Mouse (Mus musculus): ENCODE measurements around the gene U90926. TPM values are rescaled to one million over a fixed set of nuclear protein-coding genes. Genes with fewer than 3 reads are reported as not detected.
A peak's percentile ranks its signal among the peaks of the same experiment; 100 is the strongest.

U90926 gene
- total RNA-seq (2022) = not detected

DNA sequence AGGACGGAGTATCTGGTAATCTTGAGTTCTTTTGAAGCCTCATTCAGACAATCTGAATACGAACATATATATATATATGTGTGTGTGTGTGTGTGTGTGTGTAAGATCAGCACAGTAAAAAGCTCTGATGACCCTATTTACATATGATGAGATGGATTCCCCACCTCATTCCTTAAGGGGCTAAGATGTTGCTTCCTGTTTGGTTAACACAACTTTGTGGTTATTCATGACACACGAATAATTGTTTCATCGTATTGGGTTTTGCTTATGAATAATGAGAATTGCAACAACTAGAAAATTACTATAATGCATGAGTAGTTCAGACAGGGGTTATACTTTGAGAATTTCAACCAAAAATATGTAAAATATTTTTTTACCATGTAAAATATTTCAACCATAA, at the start of gene U90926:
TSS of gene U90926 (minus strand) at position 101 of the 400 bp plus-strand sequence.
- no peak for DNase-seq (ENCODE audit: low spot score in 2 of 2)

DNA sequence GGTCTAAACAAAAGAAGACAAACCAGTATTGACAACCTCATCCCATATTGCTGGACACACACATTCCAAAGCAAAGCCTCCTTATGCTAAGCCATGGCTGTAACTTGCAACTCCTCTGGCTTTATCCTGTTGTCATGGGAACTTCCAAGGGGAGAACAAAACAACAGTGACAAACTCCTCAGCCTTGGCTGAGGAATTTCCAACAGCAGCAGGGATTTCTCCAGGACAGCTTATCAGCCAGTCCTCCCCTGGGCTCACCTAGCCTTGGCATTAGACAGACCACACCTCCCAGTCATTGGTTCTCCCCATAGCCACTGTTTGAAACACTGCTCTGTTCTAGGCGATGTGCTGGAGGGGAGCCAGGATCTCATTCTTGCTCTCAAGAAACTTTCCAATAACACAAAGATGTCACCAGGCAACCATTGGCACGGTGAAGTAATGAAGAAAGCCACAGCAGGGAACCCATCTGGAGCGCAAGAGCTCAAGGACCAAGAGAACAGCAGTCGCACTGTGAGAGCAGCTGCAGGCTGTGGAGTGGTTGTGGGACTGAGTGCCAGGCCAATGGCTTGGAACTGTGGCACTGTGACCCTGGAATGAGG, 48.7 kb upstream of the U90926 start:
- peak; percentile 84 to 91 for DNase-seq (ENCODE audit: low spot score in 2 of 2)

GRCm38 (mm10) chr5:92262646-92263045, 47.4 kb upstream of the U90926 start:
- DNase-seq (ENCODE audit: low spot score in 2 of 2) = no peak

- DNase-seq (ENCODE audit: low spot score in 2 of 2) = no peak
Observed at GRCm38 (mm10) chr5:92256218-92256617, 41.0 kb upstream of the U90926 start, which contains the start of gene Ppef2. Gene Ppef2 (minus strand): TSS chr5:92256278.

GRCm38 (mm10) chr5:92254476-92254875, 39.3 kb upstream of the U90926 start:
- DNase-seq (ENCODE audit: low spot score in 2 of 2) = no peak

DNA sequence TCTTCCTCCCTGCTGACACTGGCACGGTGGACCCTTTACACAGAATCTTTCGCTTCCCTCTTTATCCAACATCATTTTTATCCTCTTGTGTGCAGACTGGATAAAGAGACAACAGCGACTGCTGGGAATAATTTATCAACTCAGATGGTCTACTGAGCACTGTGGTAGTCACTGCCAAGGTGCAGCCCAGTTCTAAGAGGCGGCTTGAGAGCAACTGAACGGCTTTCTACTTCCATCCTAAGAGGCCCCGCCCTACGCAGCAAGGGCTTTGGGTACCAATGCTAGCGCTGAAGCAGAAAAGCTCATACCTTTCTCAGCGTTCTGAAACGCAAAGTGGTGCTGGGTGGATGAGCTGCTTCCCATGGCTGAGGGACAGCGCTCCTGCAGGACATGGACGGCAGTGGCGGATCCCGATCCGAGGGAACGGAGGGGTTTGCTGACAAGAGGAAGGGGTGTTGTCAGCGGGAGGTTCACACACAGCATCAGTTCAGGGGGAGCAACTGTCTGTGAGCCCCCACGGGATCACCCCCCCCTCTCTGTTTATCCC, 37.7 kb upstream of the U90926 start:
- DNase-seq (ENCODE audit: low spot score in 2 of 2) = no peak

DNA sequence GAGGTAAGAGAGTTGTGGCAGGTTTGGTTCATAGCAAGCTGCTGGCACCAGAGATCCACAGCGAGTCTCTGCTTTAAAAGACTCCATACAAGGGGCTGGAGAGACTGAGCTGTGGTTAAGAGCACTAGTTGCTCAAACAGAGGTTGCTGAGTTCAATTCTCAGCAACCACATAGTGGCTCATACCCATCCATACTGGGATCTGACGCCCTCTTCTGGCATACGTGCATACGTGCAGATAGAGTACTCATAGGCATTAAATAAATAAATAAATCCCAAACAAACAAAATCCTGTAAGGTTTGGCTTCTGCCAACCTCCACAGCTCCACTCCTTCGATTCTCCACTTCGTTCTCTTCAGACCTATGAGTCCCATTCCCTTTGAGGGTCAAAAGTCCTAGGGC, 36.8 kb upstream of the U90926 start:
- no peak for DNase-seq (ENCODE audit: low spot score in 2 of 2)

- no peak for DNase-seq (ENCODE audit: low spot score in 2 of 2)
Observed at GRCm38 (mm10) chr5:92248614-92249013, 33.4 kb upstream of the U90926 start.

DNA sequence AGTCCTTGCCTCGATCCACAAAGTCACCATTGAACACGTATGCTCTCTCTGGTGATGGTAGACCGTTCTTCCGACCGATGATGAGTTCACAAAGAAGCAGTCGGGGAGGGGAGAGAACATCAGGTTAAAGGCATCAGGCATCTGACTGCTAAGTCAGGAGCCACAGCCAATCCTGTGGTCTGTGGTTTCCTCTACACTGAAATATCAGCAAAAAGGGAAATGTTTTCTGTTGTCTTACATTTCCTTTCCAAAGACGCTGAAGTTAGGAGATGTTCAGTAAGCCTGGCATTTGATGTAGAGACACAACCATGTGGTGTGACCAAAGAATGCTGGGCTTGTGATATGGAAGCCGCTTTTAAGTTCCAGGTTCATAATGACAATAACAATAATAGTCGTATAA, 30.3 kb upstream of the U90926 start:
- DNase-seq (ENCODE audit: low spot score in 2 of 2) = no peak

DNA sequence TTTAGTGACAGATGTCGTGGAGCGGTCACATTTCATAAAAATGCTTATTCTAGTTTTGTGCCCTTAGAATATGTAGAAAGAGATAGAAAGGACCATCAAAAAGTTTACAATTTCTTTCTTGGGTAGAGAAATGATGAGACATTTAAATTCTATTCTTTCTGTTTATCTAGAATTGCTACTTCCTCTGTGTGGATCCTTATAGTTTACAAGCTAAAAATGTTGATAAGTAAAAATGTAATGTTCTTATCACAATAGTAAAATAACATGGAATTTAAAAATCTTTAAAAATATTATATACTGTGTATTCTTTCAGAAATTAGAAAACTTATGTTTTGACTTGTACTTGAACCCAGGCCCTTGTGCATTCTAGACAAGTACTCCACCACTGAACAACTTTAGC, 29.7 kb upstream of the U90926 start:
- no peak for DNase-seq (ENCODE audit: low spot score in 2 of 2)

GRCm38 (mm10) chr5:92240769-92241168, 25.6 kb upstream of the U90926 start:
- peak; percentile 35 to 63 for DNase-seq (ENCODE audit: low spot score in 2 of 2)

DNA sequence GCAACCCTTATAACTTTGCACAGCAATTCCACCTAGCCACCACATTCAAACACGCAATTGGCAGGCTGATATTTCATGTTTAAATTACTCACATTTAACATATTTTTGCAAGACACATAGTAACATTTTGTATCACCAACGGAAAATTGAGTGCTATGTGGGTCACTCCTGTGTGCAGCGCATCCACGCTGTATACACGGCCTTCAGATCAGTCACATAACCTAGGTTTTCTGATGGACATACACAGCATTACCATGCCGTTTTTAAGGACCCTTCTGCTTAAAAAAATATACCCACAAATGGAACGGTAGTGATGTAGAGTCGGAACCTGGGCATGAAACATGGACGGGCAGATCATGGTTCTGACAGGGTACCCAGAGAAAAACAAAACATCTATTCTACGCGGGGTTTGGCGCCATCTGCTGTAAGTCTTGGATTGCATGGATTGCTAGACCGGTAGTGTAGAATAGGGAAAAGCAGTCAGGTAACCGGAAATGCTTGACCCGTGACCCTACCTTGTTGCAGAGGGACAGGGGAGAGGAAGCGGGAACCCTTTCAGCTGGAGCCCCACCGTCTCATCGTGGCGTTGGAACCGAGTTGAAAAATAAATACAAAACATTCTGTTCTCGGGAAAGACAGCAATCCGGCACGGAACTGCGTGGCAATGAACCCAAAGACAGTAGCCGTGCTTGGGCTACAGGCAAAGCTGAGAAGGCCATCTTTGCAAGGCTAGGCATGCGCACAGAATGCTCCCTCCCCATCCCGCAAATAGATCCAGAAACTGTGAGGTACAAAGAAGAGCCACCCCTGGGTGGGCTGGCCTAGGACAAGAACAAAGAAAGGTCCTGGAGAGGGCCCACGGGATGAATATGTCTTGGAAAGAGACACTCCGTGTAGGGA, 24.4 kb upstream of the U90926 start:
- peak; percentile 58 to 83 for DNase-seq (ENCODE audit: low spot score in 2 of 2)

GRCm38 (mm10) chr5:92234939-92235557, 19.8 kb upstream of the U90926 start:
- no peak for DNase-seq (ENCODE audit: low spot score in 2 of 2)

DNA sequence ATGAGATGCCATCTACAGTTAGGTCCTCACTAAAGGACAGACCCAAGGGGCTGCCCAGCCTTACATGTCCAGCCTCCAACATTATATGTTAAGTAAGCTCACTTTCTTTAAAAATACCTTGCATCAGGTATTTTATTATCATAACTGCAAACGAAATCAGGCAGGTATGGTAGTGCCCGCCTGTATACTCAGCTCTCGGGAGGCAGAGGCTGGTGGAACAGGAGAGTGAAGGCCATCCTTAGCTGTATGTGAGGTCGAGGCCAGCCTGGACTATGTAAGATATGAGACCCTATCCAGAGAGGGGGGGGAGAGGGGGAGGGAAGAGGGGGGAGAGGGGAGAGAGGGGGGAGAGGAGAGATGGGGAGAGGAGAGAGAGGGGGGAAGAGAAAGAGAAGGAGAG, 18.2 kb upstream of the U90926 start:
- DNase-seq (ENCODE audit: low spot score in 2 of 2) = no peak

DNA sequence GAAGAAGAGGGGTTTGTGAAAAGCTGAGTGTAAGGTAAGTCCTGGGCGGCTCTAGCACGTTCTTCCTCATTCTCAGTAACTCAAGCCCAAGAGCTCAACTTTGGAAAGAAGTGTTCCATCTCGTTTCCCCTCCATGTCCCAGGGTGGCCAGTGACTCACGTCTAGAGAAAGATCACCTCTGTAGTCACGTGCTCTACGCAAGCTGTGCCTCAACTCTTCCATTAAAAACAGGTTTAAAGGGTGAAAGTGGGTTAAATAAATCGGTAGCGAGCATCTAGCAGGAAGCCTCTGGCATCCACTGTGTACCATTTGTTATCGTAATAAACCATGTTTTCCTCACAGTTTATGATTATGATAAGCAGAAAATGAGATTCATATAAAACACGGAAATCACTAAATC, 16.6 kb upstream of the U90926 start:
- DNase-seq (ENCODE audit: low spot score in 2 of 2) = no peak

DNA sequence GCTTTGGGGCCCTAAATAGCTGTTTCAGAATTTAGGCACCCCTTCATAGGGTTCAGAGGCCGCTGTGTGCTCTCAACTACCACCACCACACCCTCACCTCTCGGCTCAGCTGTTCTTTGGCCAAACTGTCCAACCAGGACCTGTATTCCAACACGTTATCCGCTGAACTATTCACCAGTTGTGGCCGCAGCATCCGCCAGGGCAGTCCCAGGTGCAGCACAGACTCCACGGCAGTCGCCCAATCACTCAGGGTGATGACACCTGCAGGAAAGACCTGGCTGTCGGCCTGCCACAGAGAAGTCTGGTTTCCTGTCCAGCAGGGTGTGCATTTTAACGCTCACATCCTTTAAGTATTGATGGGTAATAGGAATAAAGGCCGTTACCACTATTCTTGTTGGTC, 15.1 kb upstream of the U90926 start:
- no peak for DNase-seq (ENCODE audit: low spot score in 2 of 2)

- no peak for DNase-seq (ENCODE audit: low spot score in 2 of 2)
Observed at GRCm38 (mm10) chr5:92229514-92229913, 14.3 kb upstream of the U90926 start.

DNA sequence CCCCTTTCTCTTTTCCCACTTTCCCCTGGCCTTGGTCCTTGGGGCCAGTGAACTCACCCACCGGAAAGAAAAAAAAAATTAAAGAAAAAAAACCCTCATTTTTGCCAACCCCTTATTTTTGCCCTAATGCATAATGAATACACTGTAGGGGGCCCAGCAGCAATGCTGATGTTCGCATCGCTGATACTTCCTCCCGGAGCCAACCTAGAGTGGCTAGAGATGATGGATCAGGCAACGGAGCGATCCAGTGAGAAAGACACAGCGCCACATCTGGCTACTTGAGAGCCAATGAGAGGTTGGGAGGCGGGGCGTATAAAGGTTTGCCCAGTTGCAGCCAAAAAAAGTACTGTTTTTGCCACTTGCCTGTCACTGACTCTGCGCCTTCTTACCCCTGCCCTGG, 13.6 kb upstream of the U90926 start:
- no peak for DNase-seq (ENCODE audit: low spot score in 2 of 2)

GRCm38 (mm10) chr5:92227782-92228181, 12.6 kb upstream of the U90926 start:
- no peak for DNase-seq (ENCODE audit: low spot score in 2 of 2)

DNA sequence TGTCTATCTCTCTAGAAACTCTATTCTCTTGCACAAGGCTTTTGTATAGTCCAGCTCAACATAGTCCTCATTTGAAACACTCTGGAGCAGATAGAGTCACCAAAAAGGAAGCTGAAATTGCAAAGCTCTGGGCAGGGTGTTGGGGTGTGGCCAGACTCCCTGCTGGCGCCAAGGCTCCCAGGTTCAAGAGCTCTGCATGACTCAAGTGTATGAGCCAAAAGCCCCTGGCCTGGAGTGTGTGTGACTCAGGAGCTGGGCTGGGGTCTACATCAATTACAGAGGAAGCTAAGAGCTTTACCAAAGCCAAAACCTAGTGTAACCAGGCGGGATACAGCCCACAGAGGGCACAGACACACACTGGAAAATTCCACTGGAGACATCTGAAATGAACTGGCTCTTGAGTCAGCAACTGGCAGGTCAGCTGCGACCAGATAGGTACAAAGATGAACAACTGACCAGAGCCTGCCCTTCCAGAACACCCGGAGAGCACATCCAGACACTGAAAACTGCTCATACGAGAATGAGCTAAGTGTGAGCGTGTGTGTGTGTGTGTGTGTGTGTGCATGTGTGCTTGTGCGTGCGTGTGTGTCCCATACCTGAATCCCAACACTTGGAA, 5.2 kb upstream of the U90926 start:
- no peak for DNase-seq (ENCODE audit: low spot score in 2 of 2)

DNA sequence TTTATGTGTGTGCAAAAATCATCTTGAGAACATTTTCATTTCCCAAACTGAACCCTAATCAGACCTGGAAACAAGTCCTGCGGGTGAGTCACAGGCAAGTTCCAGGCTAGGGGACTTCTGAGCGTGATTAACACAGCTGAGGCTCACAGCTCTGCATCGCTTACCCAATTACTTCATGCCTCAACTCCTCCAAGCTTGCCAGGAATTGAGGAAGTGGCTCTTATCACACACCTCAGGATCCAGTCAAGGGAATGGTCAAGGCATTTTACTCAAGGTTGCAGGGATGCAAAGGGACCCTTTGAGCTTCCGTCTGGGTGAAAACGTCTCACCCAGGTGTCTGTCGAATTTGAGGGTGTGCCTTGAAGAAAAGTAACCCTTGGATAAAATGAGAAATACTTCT, 4.6 kb upstream of the U90926 start:
- no peak for DNase-seq (ENCODE audit: low spot score in 2 of 2)

Measured in layer of hippocampus, adult 8-10 months (tissue).